Mouse (Mus musculus) MEL (cell line): ENCODE measurements around the gene Kdm6b.

ENCODE experiments used
- BHLHE40 ChIP-seq: IDR thresholded peaks from 2 replicates; pipeline ENCODE4 v1.6.1; 2012; ENCODE audit warnings: low read depth, mild to moderate bottlenecking, inconsistent platforms, low read length, improper control_type of control experiment, borderline replicate concordance
- CHD1 ChIP-seq: IDR thresholded peaks from 2 replicates; pipeline ENCODE4 v1.6.1; 2012; ENCODE audit warnings: low read depth, mild to moderate bottlenecking, inconsistent platforms, low read length, improper control_type of control experiment
- CTCF ChIP-seq, 3 experiments: IDR thresholded peaks in 2 of 3; conservative IDR thresholded peaks in 1 of 3; 2 replicates each; pipeline ENCODE4 v1.5.1; 2011 to 2012; ENCODE audit warnings: low read length in 3 of 3, low read depth in 2 of 3, mild to moderate bottlenecking in 2 of 3, improper control_type of control experiment in 1 of 3, inconsistent platforms in 1 of 3, mixed read lengths in 1 of 3, moderate library complexity in 1 of 3; ENCODE audit not compliant: control insufficient read depth in 1 of 3, insufficient read depth in 1 of 3, poor library complexity in 1 of 3, severe bottlenecking in 1 of 3
- GATA1 ChIP-seq: IDR thresholded peaks from 2 replicates; pipeline ENCODE4 v1.6.1; 2011; ENCODE audit warnings: low read depth, low read length, improper control_type of control experiment
- MAX ChIP-seq: IDR thresholded peaks from 2 replicates; pipeline ENCODE4 v1.6.1; 2011; ENCODE audit warnings: low read length, improper control_type of control experiment
- NRF1 ChIP-seq: IDR thresholded peaks from 2 replicates; pipeline ENCODE4 v1.6.1; 2014; ENCODE audit warnings: low read depth, mild to moderate bottlenecking, inconsistent platforms, low read length, improper control_type of control experiment, moderate library complexity; ENCODE audit not compliant: poor library complexity, insufficient read depth, severe bottlenecking
- POLR2A ChIP-seq, 2 experiments: IDR thresholded peaks; 2 replicates each; pipeline ENCODE4 v1.6.1; 2011 to 2012; ENCODE audit warnings: low read length in 2 of 2, mild to moderate bottlenecking in 2 of 2, control low read depth in 1 of 2, improper control_type of control experiment in 1 of 2, low read depth in 1 of 2, moderate library complexity in 1 of 2; ENCODE audit not compliant: control insufficient read depth in 1 of 2, insufficient read depth in 1 of 2, poor library complexity in 1 of 2
- POLR2AphosphoS5 ChIP-seq: IDR thresholded peaks from 2 replicates; pipeline ENCODE4 v1.6.1; 2012; ENCODE audit warnings: low read depth, borderline replicate concordance, mild to moderate bottlenecking, inconsistent platforms, low read length, moderate library complexity, mixed read lengths
- UBTF ChIP-seq: IDR thresholded peaks from 2 replicates; pipeline ENCODE4 v1.6.1; 2012; ENCODE audit warnings: low read depth, mild to moderate bottlenecking, inconsistent platforms, low read length, improper control_type of control experiment, moderate library complexity, borderline replicate concordance; ENCODE audit not compliant: insufficient read depth
- USF1 ChIP-seq: IDR thresholded peaks from 2 replicates; pipeline ENCODE4 v1.6.1; 2014; ENCODE audit warnings: low read depth, mild to moderate bottlenecking, inconsistent platforms, low read length, improper control_type of control experiment, moderate library complexity
- USF2 ChIP-seq, 2 experiments: IDR thresholded peaks; 2 replicates each; pipeline ENCODE4 v1.6.1; 2011 to 2012; ENCODE audit warnings: improper control_type of control experiment in 2 of 2, low read length in 2 of 2, borderline replicate concordance in 1 of 2, inconsistent platforms in 1 of 2, low read depth in 1 of 2, mild to moderate bottlenecking in 1 of 2; ENCODE audit not compliant: insufficient read depth in 1 of 2
- ZKSCAN1 ChIP-seq: IDR thresholded peaks from 2 replicates; pipeline ENCODE4 v1.6.1; 2012; ENCODE audit warnings: low read depth, mild to moderate bottlenecking, inconsistent platforms, low read length, improper control_type of control experiment, moderate library complexity

DNA sequence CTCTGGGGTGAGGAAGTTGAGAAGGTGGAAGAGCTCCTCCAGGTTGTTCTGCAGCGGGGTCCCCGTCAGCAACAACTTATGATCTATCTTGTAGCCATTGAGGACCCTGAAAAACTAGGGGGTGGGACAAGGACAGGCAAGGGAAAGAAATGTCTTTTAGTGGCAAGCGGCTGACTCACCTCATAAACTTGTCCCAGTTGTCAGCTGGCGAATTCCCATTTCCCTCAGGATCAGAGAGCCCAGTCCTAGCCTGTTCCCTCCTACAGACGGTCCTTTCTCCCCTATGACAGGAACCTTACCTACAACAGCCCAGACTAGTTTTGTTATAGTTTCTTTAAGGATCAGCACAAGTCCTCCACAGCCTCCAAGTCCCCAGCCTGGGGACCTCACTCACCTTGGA is 56.9 kb downstream of the Kdm6b start:
- no peak for TF ChIP-seq ZKSCAN1
- TF ChIP-seq BHLHE40: no peak
- TF ChIP-seq CHD1: no peak
- no peak for TF ChIP-seq POLR2A (IDR thresholded peaks at IDR 0.05; ENCODE audit: control insufficient read depth in 1 of 2, insufficient read depth in 1 of 2, low read depth in 1 of 2, low read length in 2 of 2, poor library complexity in 1 of 2)
- no peak for TF ChIP-seq POLR2AphosphoS5
- no peak for TF ChIP-seq MAX
- TF ChIP-seq GATA1: no peak
- no peak for TF ChIP-seq CTCF (IDR thresholded peaks at IDR 0.05 in 2 of 3, conservative IDR thresholded peaks at IDR 0.05 in 1 of 3; ENCODE audit: control insufficient read depth in 1 of 3, insufficient read depth in 1 of 3, low read depth in 2 of 3, low read length in 3 of 3, poor library complexity in 1 of 3, severe bottlenecking in 1 of 3)
- no peak for TF ChIP-seq NRF1
- TF ChIP-seq USF2 (IDR thresholded peaks at IDR 0.05; ENCODE audit: borderline replicate concordance in 1 of 2, insufficient read depth in 1 of 2, low read depth in 1 of 2, low read length in 2 of 2): no peak
- no peak for TF ChIP-seq UBTF
- TF ChIP-seq USF1: no peak
